ENCODE assay signal across 19 mouse cellular contexts in the genomic region with DNA sequence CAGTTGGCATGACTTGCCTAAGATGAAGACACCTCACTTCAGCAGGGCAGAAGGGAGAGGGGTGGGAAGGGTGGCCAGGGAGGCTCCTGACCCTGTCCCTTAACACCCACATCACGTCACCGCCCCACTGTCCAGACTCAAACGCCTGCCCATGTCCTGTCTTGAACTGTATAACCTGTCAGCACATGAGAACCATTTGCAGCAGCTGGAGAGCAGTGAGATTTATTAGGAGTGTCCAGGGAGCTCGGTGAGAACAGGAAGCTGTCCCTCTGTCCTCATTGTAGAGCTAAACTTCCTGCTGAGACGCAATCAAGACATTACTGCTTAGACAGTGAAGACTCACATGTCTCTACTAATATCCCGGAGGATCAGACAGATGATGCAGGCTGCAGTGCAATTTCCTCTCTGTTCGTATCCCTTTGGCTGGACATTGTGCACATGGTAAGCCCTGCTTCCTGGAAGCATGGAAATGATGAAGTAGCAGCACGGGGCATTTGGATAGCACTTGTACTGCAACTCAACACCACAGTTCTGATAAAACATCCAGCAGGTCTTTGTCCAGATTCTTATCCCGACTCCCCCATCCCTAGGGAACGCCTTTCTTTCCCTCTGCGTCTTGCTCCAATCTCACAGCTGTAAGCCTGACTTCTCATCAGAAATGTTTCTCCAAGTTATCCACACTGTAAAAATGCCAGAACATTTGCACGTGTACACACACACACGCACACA. TPM values are rescaled to one million over a fixed set of nuclear protein-coding genes. Genes with fewer than 3 reads are reported as not detected.
A peak's percentile ranks its signal among the peaks of the same experiment; 100 is the strongest.
DNase-seq lines count a peak whose midpoint lies in the region; ATAC-seq and TF ChIP-seq lines count a peak whose summit lies in the region.
"Had no signal": no experiment of that assay in that cellular context is flagged by ENCODE, and none has a peak within 500 bp of the region (broad histone marks: within the 10 kb centered on the region; RNA-seq: fewer than 3 reads in every experiment).

No protein-coding gene starts in this region.

- TF ChIP-seq CTCF in kidney, postnatal 0 days (IDR thresholded peaks at IDR 0.05; ENCODE audit: low read depth) = no peak

- H3K27ac ChIP-seq in heart, embryonic 13.5 days (replicated peaks) = no peak overlapping the region
- H3K27ac ChIP-seq in kidney, postnatal 0 days = 0 out of 2 replicates have a peak overlapping the region, but pooled peaks have one; percentile 19
- no peak overlapping the region for H3K27ac ChIP-seq in hindbrain, embryonic 13.5 days
- H3K27ac ChIP-seq: embryonic facial prominence, embryonic 13.5 days; forebrain, embryonic 13.5 days; gastrocnemius, adult 2 months; hindbrain, embryonic 10.5 days; liver, embryonic 14.5 days had no signal

- no peak overlapping the region for H3K9ac ChIP-seq in heart, embryonic 13.5 days
- H3K9ac ChIP-seq in kidney, postnatal 0 days (ENCODE audit: low read depth, low read length) = no peak overlapping the region
- H3K9ac ChIP-seq in hindbrain, embryonic 13.5 days = no peak overlapping the region
- H3K9ac ChIP-seq: embryonic facial prominence, embryonic 13.5 days; forebrain, embryonic 13.5 days; liver, embryonic 14.5 days had no signal

- DNase-seq in heart, postnatal 25 days (ENCODE audit: low spot score) = no peak
- peak; percentile 49 for DNase-seq in lung, postnatal 10 days
- DNase-seq in lung, adult 18-20 months = no peak
- DNase-seq in kidney, postnatal 0 days (ENCODE audit: low spot score) = peak; percentile 83
- no peak for DNase-seq in gastrocnemius, postnatal 4 days (ENCODE audit: low spot score in 2 of 2)
- DNase-seq in spleen, postnatal 4 days (ENCODE audit: low spot score in 2 of 2) = no peak
- DNase-seq: gastrocnemius, adult 2 months; right cerebral cortex, postnatal 14 days; thymus, adult 2 months had no signal

- peaks cover 13% of the 10 kb centered on the region for H3K4me1 ChIP-seq in heart, embryonic 13.5 days
- H3K4me1 ChIP-seq in kidney, postnatal 0 days (replicated peaks; ENCODE audit: insufficient read depth, low read length) = no peaks in the 10 kb centered on the region
- H3K4me1 ChIP-seq in hindbrain, embryonic 13.5 days (replicated peaks) = peaks cover 23% of the 10 kb centered on the region

- no peak for ATAC-seq in heart, embryonic 13.5 days (ENCODE audit: extremely low read depth, insufficient number of reproducible peaks, low FRiP score, low TSS enrichment)
- ATAC-seq in kidney, postnatal 0 days (replicated peaks; ENCODE audit: low FRiP score, low read depth) = peak; percentile 57
- ATAC-seq in hindbrain, embryonic 13.5 days (ENCODE audit: low FRiP score) = no peak
- ATAC-seq: CD4-positive, CD25-positive, alpha-beta regulatory T cell, adult 4 months; forebrain, embryonic 13.5 days had no signal

- intact Hi-C loops in heart, postnatal 25 days (cut with DNase I) = no loop called here

- no peak overlapping the region for H3K4me3 ChIP-seq in heart, embryonic 13.5 days
- H3K4me3 ChIP-seq in kidney, postnatal 0 days (replicated peaks; ENCODE audit: low read depth, low read length) = no peak overlapping the region
- no peak overlapping the region for H3K4me3 ChIP-seq in hindbrain, embryonic 13.5 days
- H3K4me3 ChIP-seq: embryonic facial prominence, embryonic 13.5 days; forebrain, embryonic 13.5 days; gastrocnemius, adult 2 months; hindbrain, embryonic 10.5 days had no signal

- peaks cover 18% of the 10 kb centered on the region for H3K27me3 ChIP-seq in heart, embryonic 13.5 days (replicated peaks)
- H3K27me3 ChIP-seq in kidney, postnatal 0 days (ENCODE audit: insufficient read depth, low read length) = no peaks in the 10 kb centered on the region
- no peaks in the 10 kb centered on the region for H3K27me3 ChIP-seq in hindbrain, embryonic 13.5 days
- H3K27me3 ChIP-seq: embryonic facial prominence, embryonic 13.5 days; forebrain, embryonic 13.5 days had no signal

- no peaks in the 10 kb centered on the region for H3K36me3 ChIP-seq in heart, embryonic 13.5 days
- no peaks in the 10 kb centered on the region for H3K36me3 ChIP-seq in kidney, postnatal 0 days (ENCODE audit: insufficient read depth, low read length)
- no peaks in the 10 kb centered on the region for H3K36me3 ChIP-seq in hindbrain, embryonic 13.5 days
- H3K36me3 ChIP-seq: embryonic facial prominence, embryonic 13.5 days; hindbrain, embryonic 10.5 days had no signal

- 35% methylated on average over 13 of the region's 13 CpGs for WGBS in heart, embryonic 13.5 days
- 20% methylated on average over 13 of the region's 13 CpGs for WGBS in kidney, postnatal 0 days
- 64% methylated on average over 13 of the region's 13 CpGs for WGBS in hindbrain, embryonic 13.5 days

- H3K9me3 ChIP-seq in heart, embryonic 13.5 days = no peaks in the 10 kb centered on the region
- no peaks in the 10 kb centered on the region for H3K9me3 ChIP-seq in kidney, postnatal 0 days (replicated peaks; ENCODE audit: low read length)
- no peaks in the 10 kb centered on the region for H3K9me3 ChIP-seq in hindbrain, embryonic 13.5 days
- H3K9me3 ChIP-seq: embryonic facial prominence, embryonic 13.5 days; forebrain, embryonic 13.5 days; hindbrain, embryonic 10.5 days had no signal

- H3K4me2 ChIP-seq in heart, embryonic 13.5 days = peak overlapping the region; percentile 17
- no peak overlapping the region for H3K4me2 ChIP-seq in kidney, postnatal 0 days (ENCODE audit: low read length)
- no peak overlapping the region for H3K4me2 ChIP-seq in hindbrain, embryonic 13.5 days
- H3K4me2 ChIP-seq: embryonic facial prominence, embryonic 13.5 days; forebrain, embryonic 13.5 days had no signal

RNA-seq across cellular contexts. Expression of gene Rpl37a, which starts 25.5 kb away (rescaled TPM):
- polyA plus RNA-seq in heart, embryonic 13.5 days (2015; fragmentation: Nextera tagmentation; extraction: Ambion mirVana) = 1,013 and 1,094 TPM in 2 replicates
- 100 to 1,000 TPM; 571 to 619 TPM for total RNA-seq in heart, postnatal 25 days (2021)
- 2,374 and 2,839 TPM in 2 replicates for polyA plus RNA-seq in kidney, postnatal 0 days (2015; fragmentation: Nextera tagmentation; extraction: Ambion mirVana)
- 1,000 to 10,000 TPM; 1,201 to 1,311 TPM for total RNA-seq in gastrocnemius, postnatal 4 days (2021)
- polyA plus RNA-seq in hindbrain, embryonic 13.5 days (2015; fragmentation: Nextera tagmentation; extraction: Ambion mirVana) = 1,191 and 1,281 TPM in 2 replicates

RNA-seq across cellular contexts. Expression of gene Ankar, which starts 36.2 kb away (rescaled TPM):
- not detected in 2 replicates for polyA plus RNA-seq in heart, embryonic 13.5 days (2015; fragmentation: Nextera tagmentation; extraction: Ambion mirVana)
- total RNA-seq in heart, postnatal 25 days (2021) = not detected
- not detected in 2 replicates for polyA plus RNA-seq in kidney, postnatal 0 days (2015; fragmentation: Nextera tagmentation; extraction: Ambion mirVana)
- not detected for total RNA-seq in gastrocnemius, postnatal 4 days (2021)
- polyA plus RNA-seq in hindbrain, embryonic 13.5 days (2015; fragmentation: Nextera tagmentation; extraction: Ambion mirVana) = not detected in 2 replicates
- total RNA-seq: adrenal gland, postnatal 4 days; gastrocnemius, adult 2 months; layer of hippocampus, postnatal 14 days; left cerebral cortex, postnatal 36 days had no signal
- polyA plus RNA-seq: CD4-positive, CD25-positive, alpha-beta regulatory T cell, adult 4 months; embryonic facial prominence, embryonic 13.5 days; forebrain, embryonic 13.5 days; hindbrain, embryonic 10.5 days; liver, embryonic 14.5 days; thymus, adult 2 months had no signal

Comparison
In these comparisons a context has a peak if more than half of its experiments do, and no peak if none do; other contexts are left out.
1. DNase-seq: peak in lung, postnatal 10 days (single experiment) and kidney, postnatal 0 days (single experiment); none in heart, postnatal 25 days (single experiment), lung, adult 18-20 months (0 of 2), gastrocnemius, postnatal 4 days (0 of 2) and spleen, postnatal 4 days (0 of 2).